Mouse (Mus musculus) liver, postnatal 0 days (tissue): Measurements from ENCODE around the gene Stard3nl. TPM values are rescaled to one million over a fixed set of nuclear protein-coding genes. Genes with fewer than 3 reads are reported as not detected.

Experiments
- ATAC-seq: fragments of 200-750 bp; cut with Nextera tagmentation; 2 replicates; pipeline ENCODE4 v1.8.0; 2017; ENCODE audit warnings: mild to moderate bottlenecking, moderate library complexity
- DNase-seq: peaks from one replicate; pipeline ENCODE4 v3.0.0-alpha.2; 2016
- H3K27ac ChIP-seq: fragments of 300-500 bp; sonication (generic); 2 replicates; pipeline ENCODE4 v1.5.1; 2014; ENCODE audit warnings: antibody characterized with exemption, moderate library complexity, mild to moderate bottlenecking, low read depth
- H3K27me3 ChIP-seq: fragments of 300-500 bp; sonication (generic); 2 replicates; pipeline ENCODE4 v1.6.1; 2014; ENCODE audit warnings: low read length, control low read depth, mixed read lengths; ENCODE audit not compliant: insufficient read depth
- H3K36me3 ChIP-seq: fragments of 300-500 bp; sonication (generic); replicated peaks from 2 replicates; pipeline ENCODE4 v1.6.1; 2014; ENCODE audit warnings: mild to moderate bottlenecking, control low read depth, low read length, moderate library complexity, mixed read lengths; ENCODE audit not compliant: insufficient read depth
- H3K4me1 ChIP-seq: fragments of 300-500 bp; sonication (generic); 2 replicates; pipeline ENCODE4 v1.6.1; 2014; ENCODE audit warnings: antibody characterized with exemption, mild to moderate bottlenecking, control low read depth; ENCODE audit not compliant: insufficient read depth
- H3K4me2 ChIP-seq: fragments of 300-500 bp; sonication (generic); 2 replicates; pipeline ENCODE4 v1.6.1; 2014; ENCODE audit warnings: low read depth, mild to moderate bottlenecking, low read length, moderate library complexity, mixed read lengths
- H3K4me3 ChIP-seq: fragments of 300-500 bp; sonication (generic); 2 replicates; pipeline ENCODE4 v1.5.1; 2014; ENCODE audit warnings: low read depth, low read length
- H3K9ac ChIP-seq: fragments of 300-500 bp; sonication (generic); replicated peaks from 2 replicates; pipeline ENCODE4 v1.6.1; 2014; ENCODE audit warnings: mild to moderate bottlenecking, moderate library complexity
- H3K9me3 ChIP-seq: fragments of 300-500 bp; sonication (generic); 2 replicates; pipeline ENCODE4 v1.6.1; 2016; ENCODE audit warnings: mild to moderate bottlenecking, control low read depth, low read length, mixed read lengths
- CTCF ChIP-seq: sonication (generic); IDR thresholded peaks from 2 replicates; pipeline ENCODE4 v1.5.1; 2016; ENCODE audit warnings: antibody characterized with exemption, low read depth
- EP300 ChIP-seq: IDR thresholded peaks from 2 replicates; pipeline ENCODE4 v1.6.1; 2016; ENCODE audit warnings: antibody characterized with exemption, low read depth, mild to moderate bottlenecking
- WGBS: fragments of 180-500 bp; shearing (Covaris S2); extraction: QIAGEN DNeasy Blood & Tissue Kit; methylation state at CpG from one replicate; pipeline ENCODE4 v1.1.7; 2014; ENCODE audit not compliant: insufficient replicate concordance; 5-methylcytosine and 5-hydroxymethylcytosine counted together
- polyA plus RNA-seq: library from polyadenylated mRNA; unstranded; fragments of >200 nt; fragmentation: Nextera tagmentation; extraction: Ambion mirVana; gene quantifications from 2 replicates; pipeline ENCODE4 v1.2.1, GENCODE M21; 2015

Stard3nl gene
- 19.5 and 19.9 TPM in 2 replicates for polyA plus RNA-seq

DNA sequence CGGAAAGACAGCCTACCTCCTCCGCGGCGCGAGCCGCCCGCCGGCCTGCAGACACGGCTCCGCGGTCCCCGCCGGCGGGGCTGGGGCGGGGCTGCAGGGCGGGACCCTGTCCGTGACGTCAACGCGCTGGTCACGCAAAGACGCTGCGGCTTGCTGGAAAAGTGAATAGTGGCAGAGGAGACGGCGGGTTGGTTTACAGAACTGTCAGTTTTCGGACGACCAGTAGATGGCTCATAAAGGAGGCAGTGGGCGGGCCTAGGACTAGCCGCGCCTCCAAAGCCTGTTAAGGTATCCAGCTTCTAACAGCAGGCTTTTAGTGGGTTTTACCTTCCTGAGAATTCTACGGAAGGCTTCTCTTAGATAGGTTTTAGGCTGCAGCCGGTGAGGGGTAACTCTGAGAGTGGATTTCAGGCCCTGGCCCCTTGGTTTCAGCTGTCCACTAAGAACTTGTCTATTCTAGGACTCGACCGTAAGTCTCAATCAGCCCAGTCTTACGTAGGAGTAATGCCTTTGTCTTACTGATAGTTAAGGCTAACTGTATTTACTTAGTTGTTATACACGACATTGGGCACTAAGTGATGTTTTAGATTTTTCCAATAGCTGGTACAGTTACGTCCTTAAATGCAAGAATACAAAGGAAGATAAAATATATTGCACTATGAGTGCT is at the start of gene Stard3nl:
Gene Stard3nl (minus strand): TSS at position 108 of the 667 bp plus-strand sequence.
- WGBS, result under 1% methylated on average over 37 of the region's 37 CpGs

GRCm38 (mm10) chr13:19438040-19438439 is 42.4 kb upstream of the Stard3nl start:
- DNase-seq (no peak), ATAC-seq (no peak)
- Histone ChIP-seq H3K27ac (no peak overlapping the region), H3K4me2 (no peak overlapping the region), H3K9me3 (no peaks in the 10 kb centered on the region), H3K36me3 (no peaks in the 10 kb centered on the region), H3K4me3 (no peak overlapping the region), H3K4me1 (no peaks in the 10 kb centered on the region), H3K27me3 (no peaks in the 10 kb centered on the region), H3K9ac (no peak overlapping the region)
- 62% methylated on average over 10 of the region's 10 CpGs for WGBS
- no peak for TF ChIP-seq EP300
- peak; percentile 41 for TF ChIP-seq CTCF

More for the DNA sequence above, at the start of gene Stard3nl:
- peak; percentile 100 for ATAC-seq
- TF ChIP-seq EP300, result no peak
- TF ChIP-seq CTCF, result no peak
- peak; percentile 97 for DNase-seq
- no peaks in the 10 kb centered on the region for H3K9me3 ChIP-seq
- H3K4me2 ChIP-seq, result peak within 1 kb of the TSS; percentile 94
- H3K27ac ChIP-seq, result peak within 1 kb of the TSS; percentile 81
- peak within 1 kb of the TSS; percentile 98 for H3K4me3 ChIP-seq
- H3K4me1 ChIP-seq, result peaks cover 10% of the 10 kb centered on the region
- peak within 1 kb of the TSS; percentile 91 for H3K9ac ChIP-seq
- no peaks in the 10 kb centered on the region for H3K36me3 ChIP-seq
- no peaks in the 10 kb centered on the region for H3K27me3 ChIP-seq

GRCm38 (mm10) chr13:19429812-19430370 is 34.3 kb upstream of the Stard3nl start:
- H3K9me3 ChIP-seq, result no peaks in the 10 kb centered on the region
- WGBS, result 54% methylated on average over 4 of the region's 4 CpGs
- no peaks in the 10 kb centered on the region for H3K27me3 ChIP-seq
- TF ChIP-seq CTCF, result no peak
- no peak for TF ChIP-seq EP300
- H3K27ac ChIP-seq, result no peak overlapping the region
- H3K4me1 ChIP-seq, result no peaks in the 10 kb centered on the region
- no peak overlapping the region for H3K4me2 ChIP-seq
- H3K36me3 ChIP-seq, result no peaks in the 10 kb centered on the region
- no peak overlapping the region for H3K4me3 ChIP-seq
- ATAC-seq (no peak), DNase-seq (no peak)
- H3K9ac ChIP-seq, result no peak overlapping the region

DNA sequence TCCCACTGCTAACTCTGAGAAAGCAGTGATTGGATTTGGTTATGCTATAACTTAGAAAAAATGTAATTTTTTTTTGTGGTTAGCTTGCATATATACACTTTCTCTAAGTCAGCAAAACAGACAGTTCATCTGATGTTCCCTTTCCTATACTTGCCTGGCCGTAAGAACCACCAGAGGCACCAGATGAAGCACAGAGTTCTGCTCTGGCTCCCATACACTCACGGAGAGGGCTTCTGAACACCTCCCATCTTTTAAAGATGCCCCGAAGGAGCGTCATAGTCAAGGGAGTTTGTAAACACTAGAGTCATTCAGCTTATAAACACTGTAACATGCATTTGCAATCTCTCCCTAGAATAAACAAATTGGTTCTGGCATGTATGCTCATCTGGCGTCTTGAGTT is 32.5 kb upstream of the Stard3nl start:
- Histone ChIP-seq H3K27me3 (no peaks in the 10 kb centered on the region), H3K9ac (no peak overlapping the region), H3K27ac (no peak overlapping the region), H3K36me3 (no peaks in the 10 kb centered on the region), H3K4me1 (no peaks in the 10 kb centered on the region), H3K4me3 (no peak overlapping the region), H3K4me2 (no peak overlapping the region), H3K9me3 (no peaks in the 10 kb centered on the region)
- WGBS, result 70% methylated on average over 5 of the region's 5 CpGs
- DNase-seq (no peak), ATAC-seq (no peak)
- TF ChIP-seq CTCF, result no peak
- no peak for TF ChIP-seq EP300

DNA sequence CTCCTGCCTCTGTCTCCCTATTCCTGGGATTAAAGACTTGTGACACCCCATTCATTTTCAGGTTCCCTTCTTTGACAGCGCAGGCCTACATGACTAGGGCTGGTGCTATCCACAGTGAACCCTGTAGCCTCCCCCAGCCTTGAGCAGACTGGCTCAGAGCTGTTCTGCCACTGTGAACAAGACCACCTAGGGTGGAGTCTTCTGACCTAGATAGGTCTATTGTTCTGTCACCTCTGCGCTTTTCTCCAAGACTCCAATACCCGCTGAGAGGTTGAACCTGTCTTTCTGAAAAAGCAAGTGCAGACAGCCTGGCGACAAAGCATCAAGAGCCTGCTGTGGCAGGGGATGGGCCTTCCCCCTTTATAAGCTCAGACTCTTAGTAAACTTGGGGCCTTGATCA is 29.0 kb upstream of the Stard3nl start:
- no peaks in the 10 kb centered on the region for H3K4me1 ChIP-seq
- no peaks in the 10 kb centered on the region for H3K27me3 ChIP-seq
- H3K9ac ChIP-seq, result no peak overlapping the region
- H3K36me3 ChIP-seq, result no peaks in the 10 kb centered on the region
- no peak for DNase-seq
- H3K27ac ChIP-seq, result no peak overlapping the region
- no peak for TF ChIP-seq EP300
- no peak for TF ChIP-seq CTCF
- H3K4me2 ChIP-seq, result no peak overlapping the region
- no peak overlapping the region for H3K4me3 ChIP-seq
- H3K9me3 ChIP-seq, result no peaks in the 10 kb centered on the region
- WGBS, result 84% methylated on average over 4 of the region's 4 CpGs
- no peak for ATAC-seq

- H3K9me3 ChIP-seq, result no peaks in the 10 kb centered on the region
- no peak overlapping the region for H3K27ac ChIP-seq
- no peak for TF ChIP-seq CTCF
- no peak for TF ChIP-seq EP300
These were observed 26.9 kb upstream of the Stard3nl start for GRCm38 (mm10) chr13:19422521-19422920.

More at GRCm38 (mm10) chr13:19422521-19422920, 26.9 kb upstream of the Stard3nl start:
- Histone ChIP-seq H3K4me2 (no peak overlapping the region), H3K4me1 (no peaks in the 10 kb centered on the region), H3K4me3 (no peak overlapping the region), H3K36me3 (no peaks in the 10 kb centered on the region), H3K9ac (no peak overlapping the region), H3K27me3 (no peaks in the 10 kb centered on the region)
- ATAC-seq (no peak), DNase-seq (no peak)
- WGBS, result 62% methylated on average over 1 of the region's 1 CpGs
